Mouse (Mus musculus) myocyte (in vitro differentiated cells): ENCODE results near the gene Ufl1. TPM values are rescaled to one million over a fixed set of nuclear protein-coding genes. Genes with fewer than 3 reads are reported as not detected.
"Not testable (repeated sequence)": the region's sequence is repeated elsewhere in the genome, so short reads cannot be mapped to it uniquely, and the experiment has no call there.

Experiments used
- H3K27me3 ChIP-seq: one replicate; pipeline ENCODE4 v1.6.1; 2011; ENCODE audit not compliant: control insufficient read depth, insufficient read depth, insufficient read length
- H3K36me3 ChIP-seq: one replicate; pipeline ENCODE4 v1.6.1; 2011; ENCODE audit not compliant: control insufficient read depth, insufficient read depth
- H3K4me2 ChIP-seq: one replicate; pipeline ENCODE4 v1.6.1; 2011; ENCODE audit warnings: low read depth, control low read depth
- H3K4me3 ChIP-seq: one replicate; pipeline ENCODE4 v1.5.1; 2011; ENCODE audit warnings: mild to moderate bottlenecking, control low read depth, moderate library complexity
- H3K79me2 ChIP-seq: one replicate; pipeline ENCODE4 v1.6.1; 2011; ENCODE audit not compliant: control insufficient read depth, insufficient read depth
- H3ac ChIP-seq: one replicate; pipeline ENCODE4 v1.6.1; 2011; ENCODE audit not compliant: control insufficient read depth, insufficient read length
- CEBPB ChIP-seq: IDR thresholded peaks from 2 replicates; pipeline ENCODE4 v1.6.1; 2011; ENCODE audit warnings: mild to moderate bottlenecking, moderate library complexity; ENCODE audit not compliant: poor library complexity, insufficient read depth, severe bottlenecking
- E2F4 ChIP-seq: IDR thresholded peaks from one replicate; pipeline ENCODE4 v1.6.1; 2011; ENCODE audit warnings: mild to moderate bottlenecking, control low read depth, moderate library complexity; ENCODE audit not compliant: insufficient read depth
- MAX ChIP-seq: IDR thresholded peaks from one replicate; pipeline ENCODE4 v1.6.1; 2011; ENCODE audit warnings: low read depth, mild to moderate bottlenecking, control low read depth
- MYOD1 ChIP-seq, 3 experiments: IDR thresholded peaks; one replicate each; pipeline ENCODE4 v1.6.1; 2011; ENCODE audit warnings: control low read depth in 2 of 3, low read depth in 2 of 3, mild to moderate bottlenecking in 2 of 3, moderate library complexity in 1 of 3; ENCODE audit not compliant: insufficient read length in 2 of 3, control insufficient read depth in 1 of 3
- MYOG ChIP-seq, 3 experiments: IDR thresholded peaks; one replicate each; pipeline ENCODE4 v1.6.1; 2011; ENCODE audit warnings: control low read depth in 2 of 3, low read depth in 2 of 3, mild to moderate bottlenecking in 2 of 3; ENCODE audit not compliant: insufficient read length in 2 of 3, control insufficient read depth in 1 of 3, insufficient read depth in 1 of 3
- POLR2A ChIP-seq: IDR thresholded peaks from one replicate; pipeline ENCODE4 v1.6.1; 2011; ENCODE audit warnings: low read depth, mild to moderate bottlenecking, control low read depth, moderate library complexity; ENCODE audit not compliant: insufficient read length
- POLR2AphosphoS2 ChIP-seq: IDR thresholded peaks from one replicate; pipeline ENCODE4 v1.6.1; 2011; ENCODE audit warnings: low read depth, control low read depth; ENCODE audit not compliant: insufficient read length
- REST ChIP-seq: IDR thresholded peaks from one replicate; pipeline ENCODE4 v1.6.1; 2011; ENCODE audit warnings: mild to moderate bottlenecking, control low read depth, moderate library complexity; ENCODE audit not compliant: insufficient read depth, insufficient read length
- SRF ChIP-seq: IDR thresholded peaks from one replicate; pipeline ENCODE4 v1.6.1; 2011; ENCODE audit warnings: low read depth; ENCODE audit not compliant: control insufficient read depth, insufficient read length
- TCF12 ChIP-seq: IDR thresholded peaks from one replicate; pipeline ENCODE4 v1.6.1; 2011; ENCODE audit warnings: mild to moderate bottlenecking, control low read depth; ENCODE audit not compliant: poor library complexity, insufficient read depth, severe bottlenecking
- TCF3 ChIP-seq: IDR thresholded peaks from one replicate; pipeline ENCODE4 v1.6.1; 2011; ENCODE audit warnings: low read depth, control low read depth; ENCODE audit not compliant: insufficient read length
- USF1 ChIP-seq: IDR thresholded peaks from one replicate; pipeline ENCODE4 v1.6.1; 2011; ENCODE audit warnings: low read depth, mild to moderate bottlenecking, control low read depth, moderate library complexity
- polyA plus RNA-seq: library from polyadenylated mRNA; unstranded; fragments of >200 nt; fragmentation: generic; extraction: Trizol; gene quantifications from one replicate; pipeline ENCODE4 v1.2.1, GENCODE M21; 2012; ENCODE audit warnings: missing spikeins

Gene Ufl1
- 10.4 TPM for polyA plus RNA-seq

DNA sequence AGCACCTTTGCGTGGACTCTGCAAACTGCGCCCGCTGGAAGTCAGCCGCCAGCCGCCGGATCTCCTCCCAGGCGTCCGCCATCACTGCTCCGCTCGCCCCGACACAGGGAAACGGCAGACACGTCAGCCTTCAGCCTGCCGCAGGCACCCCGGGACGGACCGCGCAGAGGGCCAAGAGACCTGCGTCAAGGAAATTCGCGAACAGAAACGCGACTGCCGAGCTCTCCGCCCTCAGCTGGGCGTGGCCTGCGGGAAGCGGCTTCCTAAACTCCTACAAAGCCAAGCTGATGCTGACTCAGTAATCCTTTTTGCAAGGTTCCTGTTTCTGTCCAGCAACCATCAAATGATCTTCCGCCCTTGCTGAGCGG lies at the start of gene Ufl1:
Gene Ufl1, minus strand, starts transcription at position 151 of the 368 bp plus-strand sequence.
- Histone ChIP-seq H3K4me2 (peak within 1 kb of the TSS; percentile 73), H3K79me2 (no peaks in the 10 kb centered on the region), H3K27me3 (no peaks in the 10 kb centered on the region), H3ac (peak within 1 kb of the TSS; percentile 40), H3K4me3 (peak within 1 kb of the TSS; percentile 40), H3K36me3 (peaks cover 17% of the 10 kb centered on the region)
- TF ChIP-seq POLR2AphosphoS2 (peak; percentile 91), MAX (no peak), CEBPB (no peak), MYOD1 (IDR thresholded peaks at IDR 0.05; ENCODE audit: control insufficient read depth in 1 of 3, insufficient read length in 2 of 3, low read depth in 2 of 3) (peak in 1 of 3 experiments; percentile 46), TCF3 (no peak), SRF (peak; percentile 27), TCF12 (no peak), POLR2A (peak; percentile 92), USF1 (no peak), E2F4 (no peak), MYOG (IDR thresholded peaks at IDR 0.05; ENCODE audit: control insufficient read depth in 1 of 3, insufficient read depth in 1 of 3, insufficient read length in 2 of 3, low read depth in 2 of 3) (peak in 2 of 3 experiments; percentile 3 to 51), REST (no peak)

GRCm38 (mm10) chr4:25325684-25326220 lies 44.1 kb upstream of the Ufl1 start:
- Histone ChIP-seq H3K4me3 (no peak overlapping the region), H3K79me2 (no peaks in the 10 kb centered on the region), H3K4me2 (no peak overlapping the region), H3K36me3 (no peaks in the 10 kb centered on the region), H3ac (no peak overlapping the region), H3K27me3 (no peaks in the 10 kb centered on the region)
- TF ChIP-seq USF1 (no peak), MAX (no peak), POLR2A (no peak), SRF (no peak), MYOD1 (IDR thresholded peaks at IDR 0.05; ENCODE audit: control insufficient read depth in 1 of 3, insufficient read length in 2 of 3, low read depth in 2 of 3) (no peak), TCF12 (no peak), REST (no peak), POLR2AphosphoS2 (no peak), CEBPB (no peak), MYOG (IDR thresholded peaks at IDR 0.05; ENCODE audit: control insufficient read depth in 1 of 3, insufficient read depth in 1 of 3, insufficient read length in 2 of 3, low read depth in 2 of 3) (no peak), TCF3 (no peak), E2F4 (no peak)

- TF ChIP-seq USF1 (no peak), TCF3 (no peak), POLR2A (no peak), POLR2AphosphoS2 (no peak), TCF12 (no peak), REST (no peak), CEBPB (no peak), SRF (no peak), E2F4 (no peak), MAX (no peak), MYOD1 (IDR thresholded peaks at IDR 0.05; ENCODE audit: control insufficient read depth in 1 of 3, insufficient read length in 2 of 3, low read depth in 2 of 3) (no peak), MYOG (IDR thresholded peaks at IDR 0.05; ENCODE audit: control insufficient read depth in 1 of 3, insufficient read depth in 1 of 3, insufficient read length in 2 of 3, low read depth in 2 of 3) (no peak)
- Histone ChIP-seq H3K36me3 (no peaks in the 10 kb centered on the region), H3K4me2 (no peak overlapping the region), H3K27me3 (no peaks in the 10 kb centered on the region), H3K4me3 (no peak overlapping the region), H3K79me2 (no peaks in the 10 kb centered on the region), H3ac (no peak overlapping the region)
Measured at GRCm38 (mm10) chr4:25322631-25323178, 41.1 kb upstream of the Ufl1 start.

DNA sequence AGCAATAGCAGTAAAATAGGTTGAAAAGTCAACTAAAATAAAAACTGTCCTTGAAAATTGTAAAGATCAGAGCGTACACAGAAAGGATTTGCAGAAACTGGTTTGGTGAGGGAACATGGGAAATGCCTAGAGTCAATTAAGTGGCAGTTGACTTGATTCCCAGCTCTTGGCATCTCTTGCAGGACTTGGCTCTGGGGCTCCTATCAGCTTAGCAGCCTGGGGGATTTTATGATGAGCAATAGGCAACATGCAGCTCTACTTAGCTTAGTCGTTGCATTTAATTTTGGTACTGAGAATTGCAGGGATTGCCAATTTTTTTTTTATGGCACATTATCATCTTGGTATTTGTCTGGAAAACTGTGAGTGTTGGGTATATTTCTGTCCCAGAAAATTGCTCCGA lies 32.1 kb upstream of the Ufl1 start:
- Histone ChIP-seq H3K4me3 (no peak overlapping the region), H3K4me2 (no peak overlapping the region), H3ac (no peak overlapping the region), H3K36me3 (no peaks in the 10 kb centered on the region), H3K27me3 (no peaks in the 10 kb centered on the region), H3K79me2 (no peaks in the 10 kb centered on the region)
- TF ChIP-seq POLR2A, result no peak

GRCm38 (mm10) chr4:25285002-25285401 lies 3.4 kb upstream of the Ufl1 start:
- not testable (repeated sequence) for H3ac ChIP-seq, H3K36me3 ChIP-seq, H3K27me3 ChIP-seq, H3K4me3 ChIP-seq, H3K4me2 ChIP-seq, H3K79me2 ChIP-seq
